Mouse (Mus musculus): Measurements from ENCODE around the gene Slco4c1. TPM values are rescaled to one million over a fixed set of nuclear protein-coding genes. Genes with fewer than 3 reads are reported as not detected.

Gene Slco4c1
- polyA plus RNA-seq, 1 experiment from 2014 or later = 0.26 TPM

GRCm38 (mm10) chr1:96766535-96766934 lies 105.4 kb downstream of the Slco4c1 start:
- ATAC-seq = no peak
- Histone ChIP-seq H3K27ac (no peak overlapping the region), H3K9me3 (no peaks in the 10 kb centered on the region), H3K9ac (replicated peaks) (no peak overlapping the region), H3K4me3 (replicated peaks) (no peak overlapping the region), H3K27me3 (no peaks in the 10 kb centered on the region), H3K4me2 (replicated peaks) (no peak overlapping the region), H3K4me1 (replicated peaks) (no peaks in the 10 kb centered on the region), H3K36me3 (no peaks in the 10 kb centered on the region)
- WGBS = 65% methylated on average over 1 of the region's 1 CpGs
